Mouse (Mus musculus) CD4-positive, CD25-positive, alpha-beta regulatory T cell, adult 2 months (primary cell): ENCODE measurements around the gene Nwd2.
A peak's percentile ranks its signal among the peaks of the same experiment; 100 is the strongest.

Experiments used
- DNase-seq: peaks from one replicate; pipeline ENCODE4 v3.0.0-alpha.2; 2012; ENCODE audit warnings: low read depth, low spot score

Nwd2 gene

GRCm38 (mm10) chr5:63755092-63755761 is 106.3 kb downstream of the Nwd2 start:
- peak; percentile 23 for DNase-seq

- peak; percentile 23 for DNase-seq
Measured at GRCm38 (mm10) chr5:63755938-63756337, 107.0 kb downstream of the Nwd2 start.

GRCm38 (mm10) chr5:63765886-63766285 is 117.0 kb downstream of the Nwd2 start:
- DNase-seq = no peak

- peak; percentile 75 for DNase-seq
Measured at GRCm38 (mm10) chr5:63766715-63767114, 117.8 kb downstream of the Nwd2 start.

- no peak for DNase-seq
Measured at GRCm38 (mm10) chr5:63767464-63767863, 118.6 kb downstream of the Nwd2 start.

GRCm38 (mm10) chr5:63768220-63768619 is 119.3 kb downstream of the Nwd2 start:
- no peak for DNase-seq

- no peak for DNase-seq
Measured at GRCm38 (mm10) chr5:63772971-63773370, 124.1 kb downstream of the Nwd2 start.

GRCm38 (mm10) chr5:63773603-63774002 is 124.7 kb downstream of the Nwd2 start:
- DNase-seq = no peak

GRCm38 (mm10) chr5:63788156-63788826 is 139.4 kb downstream of the Nwd2 start:
- no peak for DNase-seq

GRCm38 (mm10) chr5:63811819-63812508 is 163.1 kb downstream of the Nwd2 start, which contains the start of gene 0610040J01Rik:
Gene 0610040J01Rik, plus strand, starts transcription at chr5:63812363.
- peak; percentile 52 for DNase-seq

GRCm38 (mm10) chr5:63812509-63812865 is 163.6 kb downstream of the Nwd2 start:
- no peak for DNase-seq

GRCm38 (mm10) chr5:63816643-63817042 is 167.7 kb downstream of the Nwd2 start:
- DNase-seq = no peak

GRCm38 (mm10) chr5:63817270-63817669 is 168.4 kb downstream of the Nwd2 start:
- DNase-seq = no peak

GRCm38 (mm10) chr5:63818975-63819374 is 170.1 kb downstream of the Nwd2 start:
- DNase-seq = no peak

- no peak for DNase-seq
Measured at GRCm38 (mm10) chr5:63819519-63819918, 170.6 kb downstream of the Nwd2 start.

GRCm38 (mm10) chr5:63821176-63821575 is 172.3 kb downstream of the Nwd2 start:
- DNase-seq = peak; percentile 3

- no peak for DNase-seq
Measured at GRCm38 (mm10) chr5:63821860-63822259, 173.0 kb downstream of the Nwd2 start.

GRCm38 (mm10) chr5:63823362-63824332 is 174.7 kb downstream of the Nwd2 start:
- no peak for DNase-seq

GRCm38 (mm10) chr5:63824599-63825350 is 175.9 kb downstream of the Nwd2 start:
- DNase-seq = no peak

- DNase-seq = no peak
Measured at GRCm38 (mm10) chr5:63825881-63826280, 177.0 kb downstream of the Nwd2 start.

- DNase-seq = no peak
Measured at GRCm38 (mm10) chr5:63827006-63827405, 178.1 kb downstream of the Nwd2 start.
